Mouse (Mus musculus) c-Kit-positive CD71-negative TER-119-negative erythroid progenitor cells, embryonic 14.5 days (primary cell): Measurements from ENCODE around the gene Olfr117.
"Not testable (repeated sequence)": the region's sequence is repeated elsewhere in the genome, so short reads cannot be mapped to it uniquely, and the experiment has no call there.

Source experiments
- DNase-seq: peaks from one replicate; pipeline ENCODE4 v3.0.0-alpha.2; 2013; ENCODE audit warnings: low read depth

The Olfr117 gene

GRCm38 (mm10) chr17:37663682-37664081, at the start of gene Olfr117:
Gene Olfr117 (minus strand): TSS chr17:37663782.
- no peak for DNase-seq

DNA sequence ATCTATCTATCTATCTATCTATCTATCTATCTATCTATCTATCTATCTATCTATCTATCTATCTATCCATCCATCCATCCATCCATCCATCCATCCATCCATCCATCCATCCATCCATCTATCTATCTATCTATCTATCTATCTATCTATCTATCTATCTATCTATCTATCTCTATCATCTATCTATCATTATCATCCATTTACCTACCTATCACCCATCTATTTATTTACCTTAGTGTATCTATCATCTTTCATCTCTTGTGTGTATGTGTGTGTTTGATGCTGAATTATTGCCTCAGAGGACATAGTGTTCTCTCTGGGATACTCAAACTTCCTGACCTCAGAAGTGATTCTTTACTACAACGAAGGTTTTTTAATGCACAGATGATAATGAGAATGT, 32.7 kb upstream of the Olfr117 start, which contains the start of gene Olfr119:
Gene Olfr119, plus strand, starts transcription at position 301 of the 400 bp plus-strand sequence.
- DNase-seq = not testable (repeated sequence)

GRCm38 (mm10) chr17:37666688-37667087, 3.1 kb upstream of the Olfr117 start, which contains the start of gene Olfr118:
Gene Olfr118 (plus strand): TSS chr17:37666988.
- DNase-seq = no peak

GRCm38 (mm10) chr17:37627009-37627408, 36.6 kb downstream of the Olfr117 start, which contains the start of the genes Olfr115 and Olfr116:
Gene Olfr115 (minus strand): TSS chr17:37627109.
Gene Olfr116 (minus strand): TSS chr17:37627199.
- DNase-seq = no peak
